Mouse (Mus musculus) neural tube, embryonic 12.5 days (tissue): ENCODE data around the gene Gin1. TPM values are rescaled to one million over a fixed set of nuclear protein-coding genes. Genes with fewer than 3 reads are reported as not detected.

Experiments used
- polyA plus RNA-seq: library from polyadenylated mRNA; unstranded; fragments of >200 nt; fragmentation: Nextera tagmentation; extraction: Ambion mirVana; gene quantifications from 2 replicates; pipeline ENCODE4 v1.2.1, GENCODE M21; 2016

The Gin1 gene
- polyA plus RNA-seq, 1 experiment from 2014 or later = 20.2 TPM

Other genes starting within 250 kb of the Gin1 start
- gene D1Ertd622e, start 108.1 kb upstream of the Gin1 start, polyA plus RNA-seq = 28.3 and 32.8 TPM in 2 replicates
- 55.3 and 56.3 TPM in 2 replicates for gene Ppip5k2, start 239 bp downstream of the Gin1 start, polyA plus RNA-seq